In the genomic region with DNA sequence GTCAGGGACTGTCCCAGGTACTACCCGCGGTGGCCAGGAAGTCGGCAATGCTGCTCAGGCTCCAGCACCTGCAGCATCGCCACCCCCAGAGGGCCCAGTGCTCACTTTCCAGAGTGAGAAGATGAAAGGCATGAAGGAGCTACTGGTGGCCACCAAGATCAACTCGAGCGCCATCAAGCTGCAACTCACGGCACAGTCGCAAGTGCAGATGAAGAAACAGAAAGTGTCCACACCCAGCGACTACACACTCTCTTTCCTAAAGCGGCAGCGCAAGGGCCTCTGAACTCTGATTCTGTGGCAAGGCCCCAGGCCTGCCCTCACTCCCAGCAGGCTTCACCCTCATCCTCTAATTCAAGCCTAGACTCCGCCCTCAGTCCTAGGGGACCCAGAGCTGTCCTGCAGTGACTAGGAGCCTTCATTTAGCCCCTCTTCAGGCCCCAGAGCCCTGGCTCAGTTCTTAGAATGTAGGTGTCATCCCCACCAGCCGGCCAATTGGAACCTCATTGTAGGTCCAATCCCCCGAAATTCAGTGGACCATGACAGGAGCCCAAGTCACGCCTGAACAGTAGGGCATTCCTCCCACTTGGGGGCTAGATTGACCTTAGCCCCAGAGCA, we compare ENCODE assay signal across 8 mouse cellular contexts. TPM values are rescaled to one million over a fixed set of nuclear protein-coding genes. Genes with fewer than 3 reads are reported as not detected.
DNase-seq lines count a peak whose midpoint lies in the region; ATAC-seq lines count a peak whose summit lies in the region.

No protein-coding gene starts in this region.

- no peaks in the 10 kb centered on the region for H3K27me3 ChIP-seq in forebrain, embryonic 10.5 days (ENCODE audit: poor library complexity, severe bottlenecking)
- no peaks in the 10 kb centered on the region for H3K27me3 ChIP-seq in forebrain, embryonic 13.5 days
- H3K27me3 ChIP-seq in intestine, embryonic 15.5 days (replicated peaks): no peaks in the 10 kb centered on the region

- peaks cover 59% of the 10 kb centered on the region for H3K4me1 ChIP-seq in forebrain, embryonic 10.5 days
- peaks cover 42% of the 10 kb centered on the region for H3K4me1 ChIP-seq in forebrain, embryonic 13.5 days
- H3K4me1 ChIP-seq in intestine, embryonic 15.5 days (replicated peaks): peaks cover 36% of the 10 kb centered on the region

- peaks cover 65% of the 10 kb centered on the region for H3K36me3 ChIP-seq in forebrain, embryonic 10.5 days (replicated peaks)
- peaks cover 59% of the 10 kb centered on the region for H3K36me3 ChIP-seq in forebrain, embryonic 13.5 days (ENCODE audit: poor library complexity, severe bottlenecking)
- peaks cover 38% of the 10 kb centered on the region for H3K36me3 ChIP-seq in intestine, embryonic 15.5 days

- no peak overlapping the region for H3K27ac ChIP-seq in forebrain, embryonic 10.5 days
- no peak overlapping the region for H3K27ac ChIP-seq in forebrain, embryonic 13.5 days
- H3K27ac ChIP-seq in intestine, embryonic 15.5 days: 0 out of 2 replicates have a peak overlapping the region, but pooled peaks have one; percentile 20

- no peak overlapping the region; the same call in 1 of the 2 replicates for H3K4me2 ChIP-seq in forebrain, embryonic 13.5 days
- peak overlapping the region; percentile 92 for H3K4me2 ChIP-seq in intestine, embryonic 15.5 days (replicated peaks)

- WGBS in forebrain, embryonic 10.5 days: 70% methylated on average over 15 of the region's 15 CpGs
- WGBS in forebrain, embryonic 13.5 days: 64% methylated on average over 15 of the region's 15 CpGs
- WGBS in intestine, embryonic 15.5 days: 68% methylated on average over 15 of the region's 15 CpGs

- H3K4me3 ChIP-seq in forebrain, embryonic 10.5 days: 0 out of 2 replicates have a peak overlapping the region, but pooled peaks have one; percentile 3
- no peak overlapping the region for H3K4me3 ChIP-seq in forebrain, embryonic 13.5 days
- H3K4me3 ChIP-seq in intestine, embryonic 15.5 days (replicated peaks): no peak overlapping the region

- ATAC-seq in forebrain, embryonic 13.5 days: no peak
- peak; percentile 52 for ATAC-seq in erythroblast, adult 5-6 weeks (replicated peaks; ENCODE audit: low FRiP score, poor library complexity, severe bottlenecking)
- 0 out of 2 replicates have a peak, but pooled peaks have one; percentile 7 for ATAC-seq in intestine, embryonic 15.5 days

- H3K9me3 ChIP-seq in forebrain, embryonic 10.5 days: no peaks in the 10 kb centered on the region
- no peaks in the 10 kb centered on the region for H3K9me3 ChIP-seq in forebrain, embryonic 13.5 days (replicated peaks)
- H3K9me3 ChIP-seq in intestine, embryonic 15.5 days: no peaks in the 10 kb centered on the region

- H3K9ac ChIP-seq in forebrain, embryonic 13.5 days: no peak overlapping the region
- no peak overlapping the region for H3K9ac ChIP-seq in intestine, embryonic 15.5 days

- DNase-seq in forebrain, embryonic 10.5 days (ENCODE audit: extremely low spot score, low spot score): no peak
- DNase-seq in lung, adult 18-20 months: peak; percentile 80
- peak; percentile 65 for DNase-seq in spleen, adult 12 weeks (ENCODE audit: low spot score)
- DNase-seq in ovary, adult 18-20 months (ENCODE audit: low spot score): no peak
- no peak for DNase-seq in testis, postnatal 10 days (ENCODE audit: low spot score)

RNA-seq across cellular contexts. Expression of gene Map4k2, which starts 0.9 kb away (rescaled TPM):
- 12.6 and 14.5 TPM in 2 replicates for polyA plus RNA-seq in forebrain, embryonic 10.5 days (2016; fragmentation: Nextera tagmentation; extraction: Ambion mirVana)
- 11.3 and 15.4 TPM in 2 replicates for polyA plus RNA-seq in forebrain, embryonic 13.5 days (2015; fragmentation: Nextera tagmentation; extraction: Ambion mirVana)
- total RNA-seq in erythroblast, adult 5-6 weeks (2015; ENCODE audit: low replicate concordance): 21.5 and 30.0 TPM in 2 replicates
- 14.5 and 21.1 TPM in 2 replicates for total RNA-seq in erythroblast, adult 5-6 weeks (2017; ENCODE audit: low replicate concordance)
- polyA plus RNA-seq in intestine, embryonic 15.5 days (2015; fragmentation: Nextera tagmentation; extraction: Ambion mirVana): 8.8 and 11.0 TPM in 2 replicates

RNA-seq across cellular contexts. Expression of gene Men1, which starts 5.2 kb away (rescaled TPM):
- polyA plus RNA-seq in forebrain, embryonic 10.5 days (2016; fragmentation: Nextera tagmentation; extraction: Ambion mirVana): 115 and 130 TPM in 2 replicates
- 83.8 and 92.4 TPM in 2 replicates for polyA plus RNA-seq in forebrain, embryonic 13.5 days (2015; fragmentation: Nextera tagmentation; extraction: Ambion mirVana)
- total RNA-seq in erythroblast, adult 5-6 weeks (2015; ENCODE audit: low replicate concordance): 6.0 and 7.3 TPM in 2 replicates
- total RNA-seq in erythroblast, adult 5-6 weeks (2017; ENCODE audit: low replicate concordance): 2.5 and 9.6 TPM in 2 replicates
- polyA plus RNA-seq in intestine, embryonic 15.5 days (2015; fragmentation: Nextera tagmentation; extraction: Ambion mirVana): 68.8 and 71.9 TPM in 2 replicates

RNA-seq across cellular contexts. Expression of gene Sf1, which starts 23.5 kb away (rescaled TPM):
- polyA plus RNA-seq in forebrain, embryonic 10.5 days (2016; fragmentation: Nextera tagmentation; extraction: Ambion mirVana): 201 TPM in 2 replicates
- 134 and 139 TPM in 2 replicates for polyA plus RNA-seq in forebrain, embryonic 13.5 days (2015; fragmentation: Nextera tagmentation; extraction: Ambion mirVana)
- 71.3 and 72.7 TPM in 2 replicates for total RNA-seq in erythroblast, adult 5-6 weeks (2015; ENCODE audit: low replicate concordance)
- 42.1 and 81.4 TPM in 2 replicates for total RNA-seq in erythroblast, adult 5-6 weeks (2017; ENCODE audit: low replicate concordance)
- polyA plus RNA-seq in intestine, embryonic 15.5 days (2015; fragmentation: Nextera tagmentation; extraction: Ambion mirVana): 118 and 129 TPM in 2 replicates

RNA-seq across cellular contexts. Expression of gene Cdc42bpg, which starts 33.7 kb away (rescaled TPM):
- 0.23 and 0.24 TPM in 2 replicates for polyA plus RNA-seq in forebrain, embryonic 10.5 days (2016; fragmentation: Nextera tagmentation; extraction: Ambion mirVana)
- 0.22 and 0.39 TPM in 2 replicates for polyA plus RNA-seq in forebrain, embryonic 13.5 days (2015; fragmentation: Nextera tagmentation; extraction: Ambion mirVana)
- total RNA-seq in erythroblast, adult 5-6 weeks (2015; ENCODE audit: low replicate concordance): 0.21 TPM in 1 of 2 replicates, not detected in the other
- 0.17 and 0.70 TPM in 2 replicates for total RNA-seq in erythroblast, adult 5-6 weeks (2017; ENCODE audit: low replicate concordance)
- 1.0 and 1.4 TPM in 2 replicates for polyA plus RNA-seq in intestine, embryonic 15.5 days (2015; fragmentation: Nextera tagmentation; extraction: Ambion mirVana)

RNA-seq across cellular contexts. Expression of gene Pygm, which starts 44.2 kb away (rescaled TPM):
- polyA plus RNA-seq in forebrain, embryonic 10.5 days (2016; fragmentation: Nextera tagmentation; extraction: Ambion mirVana): 0.83 and 2.0 TPM in 2 replicates
- polyA plus RNA-seq in forebrain, embryonic 13.5 days (2015; fragmentation: Nextera tagmentation; extraction: Ambion mirVana): 2.0 and 2.1 TPM in 2 replicates
- total RNA-seq in erythroblast, adult 5-6 weeks (2015; ENCODE audit: low replicate concordance): not detected in 2 replicates
- total RNA-seq in erythroblast, adult 5-6 weeks (2017; ENCODE audit: low replicate concordance): not detected in 2 replicates
- 6.1 and 6.3 TPM in 2 replicates for polyA plus RNA-seq in intestine, embryonic 15.5 days (2015; fragmentation: Nextera tagmentation; extraction: Ambion mirVana)

Comparison
In these comparisons a context has a peak if more than half of its experiments do, and no peak if none do; other contexts are left out.
1. DNase-seq: peak in lung, adult 18-20 months (2 of 2) and spleen, adult 12 weeks (single experiment); none in forebrain, embryonic 10.5 days (single experiment), ovary, adult 18-20 months (single experiment) and testis, postnatal 10 days (single experiment).